ENCODE assay signal across 23 mouse cellular contexts in the genomic region with DNA sequence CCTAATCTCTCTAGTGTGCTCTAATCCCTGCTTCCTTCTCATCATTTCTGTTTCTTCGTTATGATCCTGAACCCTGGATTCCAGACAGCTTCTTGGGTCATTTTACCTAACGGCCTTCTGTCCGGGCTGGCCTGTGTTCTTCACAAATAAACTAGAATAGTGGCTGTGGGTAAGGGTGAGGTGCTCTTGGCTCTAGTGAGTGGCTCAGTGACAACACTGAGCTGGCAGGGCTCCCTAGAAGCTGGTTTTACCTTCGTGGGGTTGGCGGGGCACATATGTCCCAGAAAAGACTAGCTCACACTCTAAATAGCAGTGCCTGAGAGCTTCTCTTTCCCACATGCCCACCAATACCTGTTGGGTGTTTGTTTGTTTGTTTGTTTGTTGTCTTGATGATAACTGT. TPM values are rescaled to one million over a fixed set of nuclear protein-coding genes. Genes with fewer than 3 reads are reported as not detected.
DNase-seq lines count a peak whose midpoint lies in the region; ATAC-seq and TF ChIP-seq lines count a peak whose summit lies in the region.
"Had no signal": no experiment of that assay in that cellular context is flagged by ENCODE, and none has a peak within 500 bp of the region (broad histone marks: within the 10 kb centered on the region; RNA-seq: fewer than 3 reads in every experiment).

No protein-coding gene starts in this region.

- no peak overlapping the region for H3K4me3 ChIP-seq in hindbrain, postnatal 0 days (ENCODE audit: low read length)
- H3K4me3 ChIP-seq: embryonic facial prominence, embryonic 10.5 days; forebrain, embryonic 15.5 days; heart, embryonic 12.5 days; hindbrain, embryonic 10.5 days; kidney, embryonic 15.5 days; limb, embryonic 15.5 days had no signal

- no peaks in the 10 kb centered on the region for H3K4me1 ChIP-seq in hindbrain, postnatal 0 days (ENCODE audit: insufficient read depth, low read length)
- H3K4me1 ChIP-seq: embryonic facial prominence, embryonic 10.5 days; forebrain, embryonic 15.5 days; heart, embryonic 12.5 days; hindbrain, embryonic 10.5 days; kidney, embryonic 15.5 days; limb, embryonic 15.5 days had no signal

- intact Hi-C loops in gastrocnemius, postnatal 14 days (cut with DNase I; ENCODE audit: low total_unique reads) = no loop called here

- no peak overlapping the region for H3K4me2 ChIP-seq in hindbrain, postnatal 0 days (ENCODE audit: low read depth, low read length)
- H3K4me2 ChIP-seq: forebrain, embryonic 15.5 days; heart, embryonic 12.5 days; kidney, embryonic 15.5 days; limb, embryonic 15.5 days had no signal

- H3K9ac ChIP-seq in hindbrain, postnatal 0 days (replicated peaks; ENCODE audit: low read length) = no peak overlapping the region
- H3K9ac ChIP-seq: forebrain, embryonic 15.5 days; heart, embryonic 12.5 days; kidney, embryonic 15.5 days; limb, embryonic 15.5 days had no signal

- no peak overlapping the region for H3K27ac ChIP-seq in hindbrain, postnatal 0 days
- H3K27ac ChIP-seq: embryonic facial prominence, embryonic 10.5 days; forebrain, embryonic 15.5 days; hindbrain, embryonic 10.5 days; kidney, embryonic 15.5 days; limb, embryonic 15.5 days; macrophage had no signal

- no peaks in the 10 kb centered on the region for H3K36me3 ChIP-seq in hindbrain, postnatal 0 days (ENCODE audit: insufficient read depth, low read length)
- H3K36me3 ChIP-seq: embryonic facial prominence, embryonic 10.5 days; forebrain, embryonic 15.5 days; hindbrain, embryonic 10.5 days; kidney, embryonic 15.5 days; limb, embryonic 15.5 days had no signal

- no peaks in the 10 kb centered on the region for H3K9me3 ChIP-seq in hindbrain, postnatal 0 days (ENCODE audit: low read length)
- H3K9me3 ChIP-seq: embryonic facial prominence, embryonic 10.5 days; forebrain, embryonic 15.5 days; heart, embryonic 12.5 days; hindbrain, embryonic 10.5 days; kidney, embryonic 15.5 days; limb, embryonic 15.5 days had no signal

- no peaks in the 10 kb centered on the region for H3K27me3 ChIP-seq in hindbrain, postnatal 0 days (ENCODE audit: insufficient read depth, low read length)
- H3K27me3 ChIP-seq: forebrain, embryonic 15.5 days; heart, embryonic 12.5 days; kidney, embryonic 15.5 days; limb, embryonic 15.5 days had no signal

- ATAC-seq in hindbrain, postnatal 0 days = no peak
- ATAC-seq: forebrain, embryonic 15.5 days; hindbrain, embryonic 16.5 days had no signal

- peak; percentile 45 for DNase-seq in adrenal gland, postnatal 10 days
- DNase-seq in adrenal gland, postnatal 4 days (ENCODE audit: low spot score in 2 of 2) = no peak
- DNase-seq in adipocyte (ENCODE audit: low spot score) = peak; percentile 9
- DNase-seq in cerebellum, adult 11-12 months = peak; percentile 24
- peak; percentile 79 to 84 for DNase-seq in cerebellum, postnatal 10 days
- DNase-seq in gastrocnemius, postnatal 14 days = no peak
- DNase-seq in hindbrain, postnatal 0 days (ENCODE audit: low spot score) = no peak
- DNase-seq in right cerebral cortex, postnatal 10 days (ENCODE audit: low spot score in 2 of 2) = no peak
- DNase-seq: heart, adult 18-20 months; heart, postnatal 10 days; kidney, adult 11 months; kidney, postnatal 36 days; left cerebral cortex, postnatal 4 days; thymus, adult 18-20 months; thymus, postnatal 4 days had no signal

- 77% methylated on average over 5 of the region's 5 CpGs for WGBS in hindbrain, postnatal 0 days

- no peak for TF ChIP-seq CTCF in hindbrain, postnatal 0 days (IDR thresholded peaks at IDR 0.05; ENCODE audit: low read depth)

RNA-seq across cellular contexts. Expression of gene Zdhhc23, which starts 19.9 kb away (rescaled TPM):
- total RNA-seq in adrenal gland, postnatal 10 days (2021) = 1 to 10 TPM; 1.5 to 2.2 TPM
- 1 to 10 TPM in 1 of 2 experiments, under 1 TPM in 1; 0.73 to 1.9 TPM for total RNA-seq in adrenal gland, postnatal 4 days (2021)
- total RNA-seq in gastrocnemius, postnatal 14 days (2021) = 1 to 10 TPM; 1.6 to 6.0 TPM
- 4.8 and 7.0 TPM in 2 replicates for total RNA-seq in hindbrain, postnatal 0 days (2014; rRNA removed)
- polyA plus RNA-seq in hindbrain, postnatal 0 days (2015; fragmentation: Nextera tagmentation; extraction: Ambion mirVana) = 2.2 and 2.7 TPM in 2 replicates

Comparison
In these comparisons a context has a peak if more than half of its experiments do, and no peak if none do; other contexts are left out.
1. DNase-seq: peak in adrenal gland, postnatal 10 days (single experiment), adipocyte (single experiment), cerebellum, adult 11-12 months (single experiment) and cerebellum, postnatal 10 days (2 of 2); none in adrenal gland, postnatal 4 days (0 of 2), gastrocnemius, postnatal 14 days (single experiment), hindbrain, postnatal 0 days (single experiment) and right cerebral cortex, postnatal 10 days (0 of 2).